Mouse (Mus musculus): Measurements from ENCODE around the gene Il31ra. TPM values are rescaled to one million over a fixed set of nuclear protein-coding genes. Genes with fewer than 3 reads are reported as not detected.

Gene Il31ra
- polyA plus RNA-seq, 1 experiment, result not detected

DNA sequence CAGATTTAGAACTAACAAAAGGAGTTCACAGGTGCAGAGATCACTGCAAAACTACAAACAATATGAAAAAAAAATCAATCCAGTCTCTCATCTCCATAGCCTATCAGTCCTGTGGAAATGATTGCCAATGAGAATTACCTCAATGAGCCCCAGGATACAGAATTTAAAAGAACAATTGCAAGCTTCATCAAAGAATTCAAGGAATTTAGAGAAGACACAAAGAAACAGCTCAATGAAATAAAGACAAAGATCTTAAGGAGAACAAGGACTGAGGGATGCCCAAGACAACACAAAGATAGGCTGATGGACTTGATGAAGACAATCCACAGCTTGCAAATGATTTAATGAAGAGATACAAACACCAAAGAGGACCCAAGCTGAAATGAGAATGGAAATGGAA lies 20.4 kb downstream of the Il31ra start:
- Histone ChIP-seq H3K4me3 (ENCODE audit: insufficient read depth, low read length) (no peak overlapping the region), H3K27ac (ENCODE audit: insufficient read depth, low read depth, low read length) (no peak overlapping the region), H3K4me1 (ENCODE audit: control insufficient read depth, insufficient read depth, low read length) (no peaks in the 10 kb centered on the region)
- TF ChIP-seq CTCF (IDR thresholded peaks at IDR 0.05; ENCODE audit: low read depth, low read length) (no peak), POLR2A (IDR thresholded peaks at IDR 0.05; ENCODE audit: borderline replicate concordance, low read depth, low read length) (no peak)

DNA sequence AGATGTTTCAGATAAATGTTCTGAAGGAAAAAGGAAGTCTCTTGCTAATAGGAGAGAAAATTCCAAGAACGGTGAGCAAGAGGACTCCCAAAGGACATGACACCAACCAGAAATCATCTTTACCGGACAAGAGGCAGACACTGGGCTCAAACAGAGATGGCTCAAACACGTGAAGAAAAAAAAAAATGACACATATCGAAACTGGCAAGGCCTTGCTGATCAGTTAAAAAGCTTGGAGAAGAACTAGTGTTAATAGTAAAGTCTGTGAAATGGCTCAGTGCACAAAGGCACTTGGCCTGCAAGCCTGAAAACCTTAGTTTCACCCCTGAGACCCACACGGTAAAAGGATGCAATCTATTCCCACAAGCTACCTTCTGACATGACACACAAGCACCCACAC lies 23.4 kb downstream of the Il31ra start:
- Histone ChIP-seq H3K27ac (ENCODE audit: insufficient read depth, low read depth, low read length) (no peak overlapping the region), H3K4me1 (ENCODE audit: control insufficient read depth, insufficient read depth, low read length) (no peaks in the 10 kb centered on the region), H3K4me3 (ENCODE audit: insufficient read depth, low read length) (no peak overlapping the region)
- TF ChIP-seq POLR2A (IDR thresholded peaks at IDR 0.05; ENCODE audit: borderline replicate concordance, low read depth, low read length), result no peak
- no peak for TF ChIP-seq CTCF (IDR thresholded peaks at IDR 0.05; ENCODE audit: low read depth, low read length)

GRCm38 (mm10) chr13:112569606-112570005 lies 24.6 kb downstream of the Il31ra start:
- no peaks in the 10 kb centered on the region for H3K4me1 ChIP-seq (ENCODE audit: control insufficient read depth, insufficient read depth, low read length)
- TF ChIP-seq CTCF (IDR thresholded peaks at IDR 0.05; ENCODE audit: low read depth, low read length) (no peak), POLR2A (IDR thresholded peaks at IDR 0.05; ENCODE audit: borderline replicate concordance, low read depth, low read length) (no peak)
- no peak overlapping the region for H3K4me3 ChIP-seq (ENCODE audit: insufficient read depth, low read length)
- no peak overlapping the region for H3K27ac ChIP-seq (ENCODE audit: insufficient read depth, low read depth, low read length)

- Histone ChIP-seq H3K27ac (ENCODE audit: insufficient read depth, low read depth, low read length) (no peak overlapping the region), H3K4me1 (ENCODE audit: control insufficient read depth, insufficient read depth, low read length) (no peaks in the 10 kb centered on the region), H3K4me3 (ENCODE audit: insufficient read depth, low read length) (no peak overlapping the region)
- TF ChIP-seq CTCF (IDR thresholded peaks at IDR 0.05; ENCODE audit: low read depth, low read length), result no peak
- no peak for TF ChIP-seq POLR2A (IDR thresholded peaks at IDR 0.05; ENCODE audit: borderline replicate concordance, low read depth, low read length)
Measured at GRCm38 (mm10) chr13:112560554-112561138, 33.5 kb downstream of the Il31ra start.

GRCm38 (mm10) chr13:112556501-112556900 lies 37.7 kb downstream of the Il31ra start:
- Histone ChIP-seq H3K4me3 (ENCODE audit: insufficient read depth, low read length) (no peak overlapping the region), H3K4me1 (ENCODE audit: control insufficient read depth, insufficient read depth, low read length) (peaks cover 4% of the 10 kb centered on the region), H3K27ac (ENCODE audit: insufficient read depth, low read depth, low read length) (no peak overlapping the region)
- TF ChIP-seq POLR2A (IDR thresholded peaks at IDR 0.05; ENCODE audit: borderline replicate concordance, low read depth, low read length) (no peak), CTCF (IDR thresholded peaks at IDR 0.05; ENCODE audit: low read depth, low read length) (no peak)

DNA sequence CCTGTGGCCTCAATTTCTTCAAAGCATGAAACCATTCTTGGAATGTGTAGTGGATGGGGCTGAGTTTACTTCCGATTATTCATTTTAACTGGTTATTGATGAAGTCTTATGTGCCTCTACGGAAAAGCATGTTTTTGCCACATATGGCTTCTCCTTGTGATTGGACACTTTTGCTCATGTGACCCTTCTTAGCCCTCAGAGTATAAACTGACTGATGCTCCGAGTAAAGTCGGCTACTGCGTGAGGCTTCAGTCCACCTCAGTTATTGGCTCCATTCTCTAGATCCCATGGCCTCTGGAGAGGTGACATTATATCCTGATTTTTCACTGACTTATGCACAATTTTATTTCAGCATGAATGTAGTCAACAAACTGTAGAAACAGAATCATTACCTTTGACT lies 40.9 kb downstream of the Il31ra start:
- no peak overlapping the region for H3K4me3 ChIP-seq (ENCODE audit: insufficient read depth, low read length)
- no peak overlapping the region for H3K27ac ChIP-seq (ENCODE audit: insufficient read depth, low read depth, low read length)
- TF ChIP-seq POLR2A (IDR thresholded peaks at IDR 0.05; ENCODE audit: borderline replicate concordance, low read depth, low read length) (no peak), CTCF (IDR thresholded peaks at IDR 0.05; ENCODE audit: low read depth, low read length) (no peak)
- H3K4me1 ChIP-seq (ENCODE audit: control insufficient read depth, insufficient read depth, low read length), result peaks cover 4% of the 10 kb centered on the region

DNA sequence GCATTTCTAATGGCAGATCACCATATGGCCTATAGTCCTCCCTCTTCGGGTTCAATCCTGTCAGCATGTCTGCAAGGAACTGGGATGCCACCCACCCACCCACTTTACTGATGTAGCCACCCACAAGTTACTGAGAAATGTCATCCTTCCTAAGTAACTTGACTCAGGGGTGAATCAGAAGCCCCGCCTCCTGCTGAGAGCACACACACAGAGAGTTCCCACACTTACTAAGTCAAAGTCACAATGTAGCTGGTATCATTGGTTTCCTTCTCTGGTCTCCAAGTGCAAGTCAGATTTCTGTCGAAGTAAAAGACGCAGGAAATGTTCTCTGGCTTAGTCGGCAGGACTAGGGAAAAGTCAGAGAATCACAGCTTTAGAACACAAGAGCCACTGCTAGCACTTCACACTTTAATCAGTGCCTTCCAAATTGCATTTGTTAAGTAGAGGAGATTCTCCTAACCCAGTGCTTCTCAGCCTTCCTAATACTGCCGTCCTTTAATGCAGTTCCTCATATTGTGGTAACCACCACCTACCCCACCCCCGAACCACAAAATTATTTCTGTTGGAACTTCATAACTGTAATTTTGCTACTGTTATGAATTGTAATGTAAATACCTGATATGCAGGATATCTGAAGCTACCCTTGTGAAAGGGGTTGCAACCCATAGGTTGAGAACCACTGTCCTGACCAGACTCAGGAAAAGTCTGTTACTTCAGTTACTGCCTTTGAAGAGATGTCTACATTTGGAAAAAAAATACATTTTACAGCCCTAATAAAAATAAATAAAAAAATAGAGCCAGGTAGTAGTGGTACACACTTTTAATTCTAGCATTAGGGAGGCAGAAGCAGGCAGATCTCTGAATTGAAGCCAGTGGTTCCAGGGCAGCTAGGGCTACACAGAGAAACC lies 42.3 kb downstream of the Il31ra start:
- TF ChIP-seq CTCF (IDR thresholded peaks at IDR 0.05; ENCODE audit: low read depth, low read length) (no peak), POLR2A (IDR thresholded peaks at IDR 0.05; ENCODE audit: borderline replicate concordance, low read depth, low read length) (no peak)
- H3K4me3 ChIP-seq (ENCODE audit: insufficient read depth, low read length), result no peak overlapping the region
- H3K27ac ChIP-seq (ENCODE audit: insufficient read depth, low read depth, low read length), result no peak overlapping the region
- H3K4me1 ChIP-seq (ENCODE audit: control insufficient read depth, insufficient read depth, low read length), result peaks cover 4% of the 10 kb centered on the region

GRCm38 (mm10) chr13:112541223-112541975 lies 52.8 kb downstream of the Il31ra start:
- Histone ChIP-seq H3K4me1 (ENCODE audit: control insufficient read depth, insufficient read depth, low read length) (peaks cover 3% of the 10 kb centered on the region; the same call in 1 of the 2 replicates), H3K4me3 (ENCODE audit: insufficient read depth, low read length) (no peak overlapping the region), H3K27ac (ENCODE audit: insufficient read depth, low read depth, low read length) (no peak overlapping the region)
- TF ChIP-seq CTCF (IDR thresholded peaks at IDR 0.05; ENCODE audit: low read depth, low read length) (no peak), POLR2A (IDR thresholded peaks at IDR 0.05; ENCODE audit: borderline replicate concordance, low read depth, low read length) (no peak)

- H3K4me1 ChIP-seq (ENCODE audit: control insufficient read depth, insufficient read depth, low read length), result peaks cover 3% of the 10 kb centered on the region; the same call in 1 of the 2 replicates
- TF ChIP-seq POLR2A (IDR thresholded peaks at IDR 0.05; ENCODE audit: borderline replicate concordance, low read depth, low read length), result no peak
- no peak for TF ChIP-seq CTCF (IDR thresholded peaks at IDR 0.05; ENCODE audit: low read depth, low read length)
- no peak overlapping the region for H3K27ac ChIP-seq (ENCODE audit: insufficient read depth, low read depth, low read length)
- H3K4me3 ChIP-seq (ENCODE audit: insufficient read depth, low read length), result no peak overlapping the region
Measured at GRCm38 (mm10) chr13:112540616-112541015, 53.5 kb downstream of the Il31ra start.

All from bone marrow macrophage, adult 2 months (primary cell).